Mouse (Mus musculus): Measurements from ENCODE around the gene Scnn1g.

The Scnn1g gene

GRCm38 (mm10) chr7:121778553-121778952 lies 44.3 kb downstream of the Scnn1g start:
- DNase-seq (ENCODE audit: extremely low spot score), result no peak

- DNase-seq (ENCODE audit: extremely low spot score), result no peak
Measured at GRCm38 (mm10) chr7:121778980-121779379, 44.7 kb downstream of the Scnn1g start.

- no peak for DNase-seq (ENCODE audit: extremely low spot score)
Measured at GRCm38 (mm10) chr7:121779409-121779808, 45.1 kb downstream of the Scnn1g start.

GRCm38 (mm10) chr7:121782188-121782909 lies 48.1 kb downstream of the Scnn1g start:
- no peak for DNase-seq (ENCODE audit: extremely low spot score)

DNA sequence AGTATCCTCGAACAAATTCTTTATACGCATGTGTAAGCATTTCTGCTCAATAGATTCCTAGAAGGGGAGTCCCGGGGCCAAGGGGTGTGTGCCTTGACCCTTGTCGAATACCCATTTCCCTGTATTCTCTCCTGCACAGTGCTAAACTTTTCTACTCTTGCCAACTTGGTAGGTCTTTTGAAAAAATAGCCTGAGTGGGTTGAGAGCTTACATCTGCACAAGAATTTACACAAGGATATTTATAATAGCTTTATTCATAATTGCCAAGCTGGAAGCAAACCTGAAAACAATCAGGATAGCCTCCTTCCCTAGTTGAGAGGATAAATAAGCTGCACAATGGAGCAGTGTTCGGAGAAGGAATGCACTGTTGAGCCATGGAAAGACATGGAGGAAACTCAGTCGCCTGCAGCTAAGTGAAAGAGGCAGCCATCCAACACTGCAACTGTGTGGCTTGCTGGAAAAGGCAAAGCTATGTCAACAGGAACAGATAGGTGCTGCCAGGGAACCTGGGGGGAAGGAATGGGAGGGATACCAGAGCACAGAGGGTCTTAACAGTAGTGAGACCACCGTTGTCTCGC lies 51.5 kb downstream of the Scnn1g start:
- no peak for DNase-seq (ENCODE audit: extremely low spot score)

DNA sequence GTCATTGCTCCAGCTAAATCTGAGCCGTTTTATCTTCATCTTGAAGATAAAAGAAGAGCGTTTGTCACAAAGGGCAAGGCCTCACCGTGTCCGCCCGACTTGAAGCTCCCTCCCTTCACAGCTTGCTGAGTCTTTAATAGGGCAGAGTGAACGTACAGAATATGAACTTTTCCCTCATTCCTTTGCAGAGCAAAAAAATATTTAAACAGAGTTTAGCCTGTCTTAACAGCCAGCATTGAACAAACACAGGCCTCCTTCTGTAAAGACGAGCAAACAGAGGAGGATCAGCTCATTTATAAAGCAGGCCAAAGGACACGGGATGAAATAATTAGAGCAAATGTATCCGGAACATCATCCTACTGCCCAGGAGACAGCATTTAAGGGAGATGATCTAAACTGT lies 63.5 kb downstream of the Scnn1g start:
- DNase-seq (ENCODE audit: extremely low spot score), result no peak

DNA sequence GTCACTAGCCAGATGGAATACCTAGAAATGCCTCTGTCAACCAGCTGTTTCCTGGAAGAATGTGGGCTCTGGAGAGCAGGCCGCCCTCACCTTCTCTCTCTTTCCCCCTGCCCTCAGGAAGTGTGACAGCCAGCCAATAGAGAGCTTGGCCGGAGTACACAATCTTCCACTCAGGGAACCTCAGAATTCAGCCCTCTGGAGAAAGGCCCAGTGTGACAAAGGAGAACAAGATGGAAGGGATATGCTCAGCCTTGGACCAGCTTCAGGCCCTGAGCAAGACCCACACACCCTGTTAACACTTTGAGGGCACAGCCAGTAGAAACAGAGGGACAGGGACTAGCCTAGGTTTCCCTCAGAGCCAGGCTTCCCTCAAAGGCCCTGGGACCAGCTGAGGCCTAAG lies 68.2 kb downstream of the Scnn1g start:
- DNase-seq (ENCODE audit: extremely low spot score), result no peak

DNA sequence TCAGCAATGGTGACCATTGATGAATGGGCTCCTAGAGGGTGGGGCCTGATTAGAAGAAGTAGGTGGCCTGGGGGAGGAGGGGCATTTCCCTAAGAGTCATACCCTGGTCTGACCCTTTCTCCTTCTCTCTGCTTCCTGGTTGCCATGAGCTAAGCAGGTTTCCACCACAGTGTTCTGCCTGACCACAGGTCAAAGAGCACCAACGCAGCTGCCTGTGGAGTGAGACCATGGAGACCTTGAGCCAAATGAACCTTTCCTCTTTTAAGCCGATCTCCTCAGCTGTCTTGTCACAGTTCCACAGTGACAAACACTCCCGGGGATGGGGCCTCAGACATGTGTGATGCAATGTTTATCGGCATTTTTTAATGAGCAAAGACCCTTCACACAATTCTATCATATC lies 68.7 kb downstream of the Scnn1g start:
- no peak for DNase-seq (ENCODE audit: extremely low spot score)

DNA sequence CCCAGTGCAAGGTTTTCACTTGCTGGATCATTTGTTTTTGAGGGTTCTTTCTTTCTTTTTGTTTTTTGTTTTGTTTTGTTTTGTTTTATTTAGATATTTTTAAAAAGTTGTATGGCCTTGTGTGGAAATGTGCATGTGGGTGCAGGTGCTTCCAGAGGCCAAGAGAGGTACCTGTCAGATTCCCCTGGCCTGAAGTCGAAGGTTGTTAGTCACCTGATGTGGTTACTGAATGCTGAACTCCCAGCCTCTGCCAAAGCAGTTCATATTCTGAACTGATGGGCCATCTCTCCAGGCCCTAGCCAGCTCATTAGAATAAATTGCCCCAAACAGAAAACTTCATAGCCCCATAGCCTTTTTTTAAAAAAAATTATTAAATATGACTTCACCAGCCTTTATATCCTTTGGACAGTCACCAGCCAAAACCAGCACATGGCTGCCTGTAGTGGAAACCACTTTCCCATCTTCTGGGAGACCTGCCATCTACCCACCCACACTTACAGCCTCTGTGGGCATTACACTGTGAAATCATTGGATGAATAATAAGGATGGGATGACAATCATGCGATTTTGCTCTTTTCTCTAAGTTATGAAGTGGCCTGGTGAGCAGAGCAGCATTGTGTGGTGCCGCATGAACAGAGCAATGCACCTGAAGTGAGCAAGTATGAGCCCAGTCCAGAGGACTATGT lies 71.7 kb downstream of the Scnn1g start:
- no peak for DNase-seq (ENCODE audit: extremely low spot score)

- no peak for DNase-seq (ENCODE audit: extremely low spot score)
Measured at GRCm38 (mm10) chr7:121807726-121808580, 73.7 kb downstream of the Scnn1g start.

Measured in embryo, embryonic 9.5 days (tissue).